ENCODE assay signal across 28 mouse cellular contexts in genomic region chr4:136779156-136779555, GRCm38 (mm10). TPM values are rescaled to one million over a fixed set of nuclear protein-coding genes. Genes with fewer than 3 reads are reported as not detected.
DNase-seq lines count a peak whose midpoint lies in the region; ATAC-seq lines count a peak whose summit lies in the region.
"Had no signal": no experiment of that assay in that cellular context is flagged by ENCODE, and none has a peak within 500 bp of the region (broad histone marks: within the 10 kb centered on the region; RNA-seq: fewer than 3 reads in every experiment).

No protein-coding gene starts in this region.

- H3K9me3 ChIP-seq in forebrain, embryonic 12.5 days = no peaks in the 10 kb centered on the region
- no peaks in the 10 kb centered on the region for H3K9me3 ChIP-seq in forebrain, embryonic 16.5 days (ENCODE audit: control insufficient read depth, low read length)
- H3K9me3 ChIP-seq in midbrain, embryonic 10.5 days (replicated peaks) = no peaks in the 10 kb centered on the region
- no peaks in the 10 kb centered on the region for H3K9me3 ChIP-seq in midbrain, embryonic 13.5 days
- H3K9me3 ChIP-seq: forebrain, embryonic 15.5 days; heart, embryonic 15.5 days; intestine, embryonic 15.5 days; limb, embryonic 15.5 days; liver, embryonic 13.5 days had no signal

- no peaks in the 10 kb centered on the region for H3K27me3 ChIP-seq in forebrain, embryonic 12.5 days
- no peaks in the 10 kb centered on the region for H3K27me3 ChIP-seq in forebrain, embryonic 16.5 days (replicated peaks; ENCODE audit: control insufficient read depth, insufficient read depth, low read length)
- H3K27me3 ChIP-seq in midbrain, embryonic 10.5 days (ENCODE audit: low read depth, poor library complexity, severe bottlenecking) = no peaks in the 10 kb centered on the region
- no peaks in the 10 kb centered on the region for H3K27me3 ChIP-seq in midbrain, embryonic 13.5 days
- H3K27me3 ChIP-seq: forebrain, embryonic 15.5 days; intestine, embryonic 15.5 days; limb, embryonic 15.5 days; liver, embryonic 13.5 days; Patski had no signal

- H3K9ac ChIP-seq in forebrain, embryonic 12.5 days = no peak overlapping the region
- H3K9ac ChIP-seq in forebrain, embryonic 16.5 days (replicated peaks; ENCODE audit: low read depth, low read length) = no peak overlapping the region
- no peak overlapping the region for H3K9ac ChIP-seq in midbrain, embryonic 13.5 days (replicated peaks)
- H3K9ac ChIP-seq: forebrain, embryonic 15.5 days; heart, embryonic 15.5 days; intestine, embryonic 15.5 days; limb, embryonic 15.5 days; liver, embryonic 13.5 days had no signal

- WGBS in forebrain, embryonic 12.5 days = 92% methylated on average over 11 of the region's 11 CpGs
- WGBS in forebrain, embryonic 16.5 days = 91% methylated on average over 11 of the region's 11 CpGs
- 92% methylated on average over 11 of the region's 11 CpGs for WGBS in midbrain, embryonic 10.5 days
- WGBS in midbrain, embryonic 13.5 days = 81% methylated on average over 11 of the region's 11 CpGs

- intact Hi-C loops in gastrocnemius, postnatal 36 days (cut with DNase I) = no loop called here

- H3K4me1 ChIP-seq in forebrain, embryonic 12.5 days = peaks cover 87% of the 10 kb centered on the region
- H3K4me1 ChIP-seq in forebrain, embryonic 16.5 days (replicated peaks; ENCODE audit: control insufficient read depth, insufficient read depth, low read length) = peaks cover 41% of the 10 kb centered on the region
- H3K4me1 ChIP-seq in midbrain, embryonic 10.5 days = peaks cover 93% of the 10 kb centered on the region
- H3K4me1 ChIP-seq in midbrain, embryonic 13.5 days (replicated peaks) = peaks cover 90% of the 10 kb centered on the region
- H3K4me1 ChIP-seq: liver, embryonic 13.5 days had no signal

- no peak for ATAC-seq in forebrain, embryonic 12.5 days (ENCODE audit: low FRiP score)
- no peak for ATAC-seq in forebrain, embryonic 16.5 days
- no peak for ATAC-seq in midbrain, embryonic 13.5 days
- ATAC-seq: forebrain, embryonic 15.5 days; hindbrain, embryonic 16.5 days; intestine, embryonic 15.5 days; lung, postnatal 0 days; Patski had no signal

- 0 out of 2 replicates have a peak overlapping the region, but pooled peaks have one; percentile 10 for H3K27ac ChIP-seq in forebrain, embryonic 12.5 days
- H3K27ac ChIP-seq in forebrain, embryonic 16.5 days (ENCODE audit: low read length) = no peak overlapping the region
- H3K27ac ChIP-seq in midbrain, embryonic 10.5 days (replicated peaks) = peak overlapping the region; percentile 38; the same call in 1 of the 2 replicates
- no peak overlapping the region for H3K27ac ChIP-seq in midbrain, embryonic 13.5 days
- H3K27ac ChIP-seq: forebrain, embryonic 15.5 days; heart, embryonic 15.5 days; intestine, embryonic 15.5 days; liver, embryonic 13.5 days had no signal

- H3K4me3 ChIP-seq in forebrain, embryonic 12.5 days (replicated peaks) = no peak overlapping the region
- H3K4me3 ChIP-seq in forebrain, embryonic 16.5 days (replicated peaks; ENCODE audit: low read length) = no peak overlapping the region
- no peak overlapping the region for H3K4me3 ChIP-seq in midbrain, embryonic 10.5 days
- H3K4me3 ChIP-seq in midbrain, embryonic 13.5 days (replicated peaks) = no peak overlapping the region
- H3K4me3 ChIP-seq: forebrain, embryonic 15.5 days; heart, embryonic 15.5 days; intestine, embryonic 15.5 days; limb, embryonic 15.5 days; liver, embryonic 13.5 days had no signal

- peaks cover 4% of the 10 kb centered on the region; the same call in 1 of the 2 replicates for H3K36me3 ChIP-seq in forebrain, embryonic 12.5 days (replicated peaks)
- no peaks in the 10 kb centered on the region for H3K36me3 ChIP-seq in forebrain, embryonic 16.5 days (ENCODE audit: control insufficient read depth, insufficient read depth)
- H3K36me3 ChIP-seq in midbrain, embryonic 10.5 days = peaks cover 51% of the 10 kb centered on the region
- H3K36me3 ChIP-seq in midbrain, embryonic 13.5 days = no peaks in the 10 kb centered on the region; the same call in 1 of the 2 replicates
- H3K36me3 ChIP-seq: forebrain, embryonic 15.5 days; heart, embryonic 15.5 days; intestine, embryonic 15.5 days; limb, embryonic 15.5 days; liver, embryonic 13.5 days had no signal

- DNase-seq in midbrain, embryonic 10.5 days (ENCODE audit: low spot score) = no peak
- DNase-seq in urinary bladder, adult 18-20 months (ENCODE audit: low spot score in 2 of 2) = peak; percentile 39 to 55
- no peak for DNase-seq in urinary bladder, adult 2 months (ENCODE audit: low spot score)
- no peak for DNase-seq in gastrocnemius, postnatal 36 days
- DNase-seq: adrenal gland, postnatal 10 days; cerebellum, adult 8-10 months; cerebellum, postnatal 25 days; kidney, adult 2 months; kidney, postnatal 10 days; layer of hippocampus, postnatal 36 days; left cerebral cortex, postnatal 4 days; liver, embryonic 13.5 days; lung, adult 18-20 months; lung, postnatal 4 days; right cerebral cortex, postnatal 25 days; thymus, adult 2 months; thymus, postnatal 36 days had no signal

- H3K4me2 ChIP-seq in forebrain, embryonic 12.5 days = no peak overlapping the region
- no peak overlapping the region for H3K4me2 ChIP-seq in forebrain, embryonic 16.5 days (ENCODE audit: low read length)
- no peak overlapping the region for H3K4me2 ChIP-seq in midbrain, embryonic 13.5 days (replicated peaks)
- H3K4me2 ChIP-seq: forebrain, embryonic 15.5 days; heart, embryonic 15.5 days; intestine, embryonic 15.5 days; limb, embryonic 15.5 days; liver, embryonic 13.5 days had no signal

RNA-seq across cellular contexts. Expression of gene Ephb2, which starts 56.6 kb away (rescaled TPM):
- 20.3 and 30.2 TPM in 2 replicates for polyA plus RNA-seq in forebrain, embryonic 12.5 days (2016; fragmentation: Nextera tagmentation; extraction: Ambion mirVana)
- polyA plus RNA-seq in forebrain, embryonic 16.5 days (2015; fragmentation: Nextera tagmentation; extraction: Ambion mirVana) = 12.3 and 13.1 TPM in 2 replicates
- polyA plus RNA-seq in midbrain, embryonic 10.5 days (2016; fragmentation: Nextera tagmentation; extraction: Ambion mirVana) = 15.6 and 20.9 TPM in 2 replicates
- polyA plus RNA-seq in midbrain, embryonic 13.5 days (2015; fragmentation: Nextera tagmentation; extraction: Ambion mirVana) = 20.3 and 25.0 TPM in 2 replicates
- polyA plus RNA-seq in urinary bladder, adult 2 months (2012; rRNA removed) = 7.2 and 8.4 TPM in 2 replicates
- under 1 TPM; 0.87 to 0.94 TPM for total RNA-seq in gastrocnemius, postnatal 36 days (2021)
- total RNA-seq: neutrophil, adult 5-6 weeks had no signal

Comparison
In these comparisons a context has a peak if more than half of its experiments do, and no peak if none do; other contexts are left out.
1. H3K27ac ChIP-seq: peak in forebrain, embryonic 12.5 days (single experiment) and midbrain, embryonic 10.5 days (single experiment); none in forebrain, embryonic 16.5 days (single experiment) and midbrain, embryonic 13.5 days (single experiment).
2. DNase-seq: peak in urinary bladder, adult 18-20 months (2 of 2); none in midbrain, embryonic 10.5 days (single experiment), urinary bladder, adult 2 months (single experiment) and gastrocnemius, postnatal 36 days (0 of 2).